Mouse (Mus musculus): ENCODE data around the gene Alx1.

The Alx1 gene

GRCm38 (mm10) chr10:103029730-103030490, at the start of gene Alx1:
TSS of gene Alx1 (minus strand) at chr10:103030215.
- peaks cover 65% of the 10 kb centered on the region for H3K27me3 ChIP-seq (ENCODE audit: insufficient read depth, low read length)
- H3K4me1 ChIP-seq (replicated peaks; ENCODE audit: low read depth, low read length), result peaks cover 19% of the 10 kb centered on the region
- H3K4me3 ChIP-seq (replicated peaks; ENCODE audit: low read length), result peak within 1 kb of the TSS; percentile 49
- H3K36me3 ChIP-seq (ENCODE audit: insufficient read depth, low read length), result no peaks in the 10 kb centered on the region
- TF ChIP-seq POU5F1 (IDR thresholded peaks at IDR 0.05; ENCODE audit: borderline replicate concordance, low read length) (no peak), NANOG (IDR thresholded peaks at IDR 0.05; ENCODE audit: borderline replicate concordance, low read length) (no peak), CTCF (conservative IDR thresholded peaks at IDR 0.05; ENCODE audit: low read length) (no peak)
- no peaks in the 10 kb centered on the region for H3K9me3 ChIP-seq (ENCODE audit: low read length)

- Histone ChIP-seq H3K9me3 (ENCODE audit: low read length) (no peaks in the 10 kb centered on the region), H3K4me3 (replicated peaks; ENCODE audit: low read length) (no peak overlapping the region), H3K36me3 (ENCODE audit: insufficient read depth, low read length) (no peaks in the 10 kb centered on the region), H3K27me3 (ENCODE audit: insufficient read depth, low read length) (no peaks in the 10 kb centered on the region), H3K4me1 (replicated peaks; ENCODE audit: low read depth, low read length) (no peaks in the 10 kb centered on the region)
- TF ChIP-seq CTCF (conservative IDR thresholded peaks at IDR 0.05; ENCODE audit: low read length) (no peak), NANOG (IDR thresholded peaks at IDR 0.05; ENCODE audit: borderline replicate concordance, low read length) (no peak), POU5F1 (IDR thresholded peaks at IDR 0.05; ENCODE audit: borderline replicate concordance, low read length) (no peak)
Observed at GRCm38 (mm10) chr10:103049593-103049992, 19.6 kb upstream of the Alx1 start.

GRCm38 (mm10) chr10:103046623-103047022, 16.6 kb upstream of the Alx1 start:
- no peaks in the 10 kb centered on the region for H3K27me3 ChIP-seq (ENCODE audit: insufficient read depth, low read length)
- no peaks in the 10 kb centered on the region for H3K36me3 ChIP-seq (ENCODE audit: insufficient read depth, low read length)
- no peak overlapping the region for H3K4me3 ChIP-seq (replicated peaks; ENCODE audit: low read length)
- no peak for TF ChIP-seq POU5F1 (IDR thresholded peaks at IDR 0.05; ENCODE audit: borderline replicate concordance, low read length)
- no peak for TF ChIP-seq CTCF (conservative IDR thresholded peaks at IDR 0.05; ENCODE audit: low read length)
- TF ChIP-seq NANOG (IDR thresholded peaks at IDR 0.05; ENCODE audit: borderline replicate concordance, low read length), result no peak
- H3K9me3 ChIP-seq (ENCODE audit: low read length), result no peaks in the 10 kb centered on the region
- no peaks in the 10 kb centered on the region for H3K4me1 ChIP-seq (replicated peaks; ENCODE audit: low read depth, low read length)

GRCm38 (mm10) chr10:103045019-103045418, 15.0 kb upstream of the Alx1 start:
- no peak for TF ChIP-seq CTCF (conservative IDR thresholded peaks at IDR 0.05; ENCODE audit: low read length)
- no peak for TF ChIP-seq NANOG (IDR thresholded peaks at IDR 0.05; ENCODE audit: borderline replicate concordance, low read length)
- no peak for TF ChIP-seq POU5F1 (IDR thresholded peaks at IDR 0.05; ENCODE audit: borderline replicate concordance, low read length)
- H3K9me3 ChIP-seq (ENCODE audit: low read length), result no peaks in the 10 kb centered on the region
- no peaks in the 10 kb centered on the region for H3K4me1 ChIP-seq (replicated peaks; ENCODE audit: low read depth, low read length)
- H3K4me3 ChIP-seq (replicated peaks; ENCODE audit: low read length), result no peak overlapping the region
- H3K27me3 ChIP-seq (ENCODE audit: insufficient read depth, low read length), result no peaks in the 10 kb centered on the region
- H3K36me3 ChIP-seq (ENCODE audit: insufficient read depth, low read length), result no peaks in the 10 kb centered on the region

- H3K27me3 ChIP-seq (ENCODE audit: insufficient read depth, low read length), result peaks cover 34% of the 10 kb centered on the region
- no peak overlapping the region for H3K4me3 ChIP-seq (replicated peaks; ENCODE audit: low read length)
- no peaks in the 10 kb centered on the region for H3K36me3 ChIP-seq (ENCODE audit: insufficient read depth, low read length)
- H3K4me1 ChIP-seq (replicated peaks; ENCODE audit: low read depth, low read length), result peaks cover 13% of the 10 kb centered on the region
- no peak for TF ChIP-seq POU5F1 (IDR thresholded peaks at IDR 0.05; ENCODE audit: borderline replicate concordance, low read length)
- no peak for TF ChIP-seq NANOG (IDR thresholded peaks at IDR 0.05; ENCODE audit: borderline replicate concordance, low read length)
- TF ChIP-seq CTCF (conservative IDR thresholded peaks at IDR 0.05; ENCODE audit: low read length), result no peak
- H3K9me3 ChIP-seq (ENCODE audit: low read length), result no peaks in the 10 kb centered on the region
Observed at GRCm38 (mm10) chr10:103035002-103035640, 5.1 kb upstream of the Alx1 start.

GRCm38 (mm10) chr10:103030931-103031330, 916 bp upstream of the Alx1 start:
- Histone ChIP-seq H3K27me3 (ENCODE audit: insufficient read depth, low read length) (peaks cover 66% of the 10 kb centered on the region), H3K4me3 (replicated peaks; ENCODE audit: low read length) (no peak overlapping the region), H3K36me3 (ENCODE audit: insufficient read depth, low read length) (no peaks in the 10 kb centered on the region), H3K4me1 (replicated peaks; ENCODE audit: low read depth, low read length) (peaks cover 27% of the 10 kb centered on the region), H3K9me3 (ENCODE audit: low read length) (no peaks in the 10 kb centered on the region)
- TF ChIP-seq CTCF (conservative IDR thresholded peaks at IDR 0.05; ENCODE audit: low read length), result no peak
- TF ChIP-seq NANOG (IDR thresholded peaks at IDR 0.05; ENCODE audit: borderline replicate concordance, low read length), result no peak
- TF ChIP-seq POU5F1 (IDR thresholded peaks at IDR 0.05; ENCODE audit: borderline replicate concordance, low read length), result no peak

- H3K4me1 ChIP-seq (replicated peaks; ENCODE audit: low read depth, low read length), result peaks cover 16% of the 10 kb centered on the region
- TF ChIP-seq NANOG (IDR thresholded peaks at IDR 0.05; ENCODE audit: borderline replicate concordance, low read length) (no peak), POU5F1 (IDR thresholded peaks at IDR 0.05; ENCODE audit: borderline replicate concordance, low read length) (no peak), CTCF (conservative IDR thresholded peaks at IDR 0.05; ENCODE audit: low read length) (no peak)
- H3K36me3 ChIP-seq (ENCODE audit: insufficient read depth, low read length), result no peaks in the 10 kb centered on the region
- H3K9me3 ChIP-seq (ENCODE audit: low read length), result no peaks in the 10 kb centered on the region
- peak overlapping the region; percentile 49 for H3K4me3 ChIP-seq (replicated peaks; ENCODE audit: low read length)
- peaks cover 65% of the 10 kb centered on the region for H3K27me3 ChIP-seq (ENCODE audit: insufficient read depth, low read length)
Observed at GRCm38 (mm10) chr10:103029132-103029729, 784 bp downstream of the Alx1 start.
